Mouse (Mus musculus) CH12.LX (cell line): ENCODE results near the gene Galk1. TPM values are rescaled to one million over a fixed set of nuclear protein-coding genes. Genes with fewer than 3 reads are reported as not detected.

Source experiments
- DNase-seq: peaks from one replicate; pipeline ENCODE4 v3.0.0-alpha.2; 2013; ENCODE audit errors: extremely low read depth
- H3K27ac ChIP-seq: 2 replicates; pipeline ENCODE4 v1.5.1; 2012; ENCODE audit warnings: low read depth, mild to moderate bottlenecking, control low read depth, moderate library complexity; ENCODE audit not compliant: insufficient read depth
- H3K27me3 ChIP-seq: replicated peaks from 2 replicates; pipeline ENCODE3; 2012; ENCODE audit warnings: inconsistent platforms
- H3K36me3 ChIP-seq, 2 experiments: replicated peaks in 1 of 2; 2 replicates each; pipeline versions ENCODE3 to v1.6.1; 2012; ENCODE audit warnings: inconsistent platforms in 1 of 2, low read length in 1 of 2, mild to moderate bottlenecking in 1 of 2, mixed read lengths in 1 of 2, moderate library complexity in 1 of 2; ENCODE audit not compliant: control insufficient read depth in 1 of 2, insufficient read depth in 1 of 2
- H3K4me1 ChIP-seq, 2 experiments: 2 replicates each; pipeline ENCODE4 v1.6.1; 2012; ENCODE audit warnings: inconsistent platforms in 1 of 2, moderate library complexity in 1 of 2; ENCODE audit not compliant: insufficient read depth in 2 of 2, control insufficient read depth in 1 of 2
- H3K4me2 ChIP-seq: 2 replicates; pipeline ENCODE4 v1.6.1; 2012; ENCODE audit warnings: low read depth, mild to moderate bottlenecking, control low read depth; ENCODE audit not compliant: poor library complexity, insufficient read depth, severe bottlenecking
- H3K4me3 ChIP-seq, 3 experiments: fragments of 150-350 bp in 1 of 3; sonication (generic) in 1 of 3; replicated peaks in 1 of 3; 2 replicates each; pipeline versions ENCODE3 to v1.5.1; 2011 to 2012; ENCODE audit warnings: low read depth in 2 of 3, low read length in 2 of 3, mild to moderate bottlenecking in 2 of 3, moderate library complexity in 2 of 3, control low read depth in 1 of 3, improper control_type of control experiment in 1 of 3, inconsistent platforms in 1 of 3, mixed read lengths in 1 of 3; ENCODE audit not compliant: poor library complexity in 1 of 3
- H3K79me2 ChIP-seq: replicated peaks from 2 replicates; pipeline ENCODE4 v1.6.1; 2012; ENCODE audit warnings: mild to moderate bottlenecking, moderate library complexity; ENCODE audit not compliant: control insufficient read depth, poor library complexity, insufficient read depth, severe bottlenecking; ENCODE audit errors: extremely low read depth
- H3K9ac ChIP-seq: 2 replicates; pipeline ENCODE4 v1.6.1; 2012; ENCODE audit warnings: low read depth, mild to moderate bottlenecking, control low read depth, moderate library complexity; ENCODE audit not compliant: insufficient read depth
- H3K9me3 ChIP-seq: replicated peaks from 2 replicates; pipeline ENCODE3; 2012; ENCODE audit warnings: low read length, inconsistent platforms, mixed read lengths
- ELF1 ChIP-seq: IDR thresholded peaks from 2 replicates; pipeline ENCODE4 v1.6.1; 2014; ENCODE audit warnings: low read depth, mild to moderate bottlenecking, inconsistent platforms, low read length, improper control_type of control experiment
- EP300 ChIP-seq: IDR thresholded peaks from 2 replicates; pipeline ENCODE4 v1.6.1; 2011; ENCODE audit warnings: low read length, improper control_type of control experiment
- HCFC1 ChIP-seq: IDR thresholded peaks from 2 replicates; pipeline ENCODE4 v1.6.1; 2012; ENCODE audit warnings: low read depth, mild to moderate bottlenecking, inconsistent platforms, low read length, improper control_type of control experiment
- MEF2A ChIP-seq: IDR thresholded peaks from 2 replicates; pipeline ENCODE4 v1.6.1; 2014; ENCODE audit warnings: low read depth, mild to moderate bottlenecking, inconsistent platforms, low read length, improper control_type of control experiment, borderline replicate concordance
- MYC ChIP-seq: IDR thresholded peaks from 2 replicates; pipeline ENCODE4 v1.6.1; 2011; ENCODE audit warnings: low read depth, mild to moderate bottlenecking, improper control_type of control experiment, low read length
- NELFE ChIP-seq: IDR thresholded peaks from 2 replicates; pipeline ENCODE4 v1.6.1; 2011; ENCODE audit warnings: low read depth, low read length, improper control_type of control experiment
- NRF1 ChIP-seq: IDR thresholded peaks from 2 replicates; pipeline ENCODE4 v1.6.1; 2014; ENCODE audit warnings: low read depth, mild to moderate bottlenecking, inconsistent platforms, low read length, improper control_type of control experiment, moderate library complexity
- PAX5 ChIP-seq: IDR thresholded peaks from 2 replicates; pipeline ENCODE4 v1.6.1; 2012; ENCODE audit warnings: low read length, inconsistent platforms, mixed read lengths
- POLR2A ChIP-seq: IDR thresholded peaks from 2 replicates; pipeline ENCODE4 v1.6.1; 2011; ENCODE audit warnings: low read depth, mild to moderate bottlenecking, improper control_type of control experiment, low read length
- RCOR1 ChIP-seq: conservative IDR thresholded peaks from 2 replicates; pipeline ENCODE4 v1.6.1; 2012; ENCODE audit warnings: low read depth, mild to moderate bottlenecking, inconsistent platforms, low read length, improper control_type of control experiment
- USF1 ChIP-seq: IDR thresholded peaks from 2 replicates; pipeline ENCODE4 v1.6.1; 2014; ENCODE audit warnings: low read depth, mild to moderate bottlenecking, inconsistent platforms, low read length, improper control_type of control experiment
- USF2 ChIP-seq: conservative IDR thresholded peaks from 2 replicates; pipeline ENCODE4 v1.6.1; 2011; ENCODE audit warnings: low read depth, low read length, improper control_type of control experiment
- ZC3H11A ChIP-seq: IDR thresholded peaks from 2 replicates; pipeline ENCODE4 v1.6.1; 2012; ENCODE audit warnings: low read depth, mild to moderate bottlenecking, inconsistent platforms, low read length, improper control_type of control experiment
- ZKSCAN1 ChIP-seq: IDR thresholded peaks from 2 replicates; pipeline ENCODE4 v1.6.1; 2012; ENCODE audit warnings: low read depth, inconsistent platforms, low read length, improper control_type of control experiment, borderline replicate concordance
- ZMIZ1 ChIP-seq: IDR thresholded peaks from 2 replicates; pipeline ENCODE4 v1.6.1; 2012; ENCODE audit warnings: low read depth, mild to moderate bottlenecking, inconsistent platforms, low read length, improper control_type of control experiment
- dilution Hi-C: fragments of 300-500 bp; cut with MboI; formaldehyde crosslinking; loops from 2 replicates; pipeline ENCODE4 v1.14.3; 2020; ENCODE audit warnings: low sequenced_read_pairs; ENCODE audit not compliant: extremely low pct_unique_long_range_greater_than_20kb, extremely low pct_ligation_motif_present
- in situ Hi-C: fragments of 300-500 bp; cut with MboI; formaldehyde crosslinking; loops from 3 replicates; pipeline ENCODE4 v1.14.3; 2019; ENCODE audit warnings: low sequenced_read_pairs, low pct_ligation_motif_present, low pct_unique_long_range_greater_than_20kb, mixed read lengths
- polyA plus RNA-seq: library from polyadenylated mRNA; unstranded; fragments of >175 nt; gene quantifications from 2 replicates; pipeline ENCODE4 v1.2.1, GENCODE M21; 2012; ENCODE audit warnings: low read depth; ENCODE audit not compliant: insufficient read length
- total RNA-seq, 2 experiments: library from RNA; depleted of rRNA; stranded (reverse); fragments of 300-350 nt in 1 of 2; fragments of >200 nt in 1 of 2; gene quantifications; 2 replicates each; pipeline ENCODE4 v1.2.3; 2012 to 2014

The Galk1 gene
- total and polyA plus RNA-seq, 3 experiments = 263 to 413 (median 293) TPM

DNA sequence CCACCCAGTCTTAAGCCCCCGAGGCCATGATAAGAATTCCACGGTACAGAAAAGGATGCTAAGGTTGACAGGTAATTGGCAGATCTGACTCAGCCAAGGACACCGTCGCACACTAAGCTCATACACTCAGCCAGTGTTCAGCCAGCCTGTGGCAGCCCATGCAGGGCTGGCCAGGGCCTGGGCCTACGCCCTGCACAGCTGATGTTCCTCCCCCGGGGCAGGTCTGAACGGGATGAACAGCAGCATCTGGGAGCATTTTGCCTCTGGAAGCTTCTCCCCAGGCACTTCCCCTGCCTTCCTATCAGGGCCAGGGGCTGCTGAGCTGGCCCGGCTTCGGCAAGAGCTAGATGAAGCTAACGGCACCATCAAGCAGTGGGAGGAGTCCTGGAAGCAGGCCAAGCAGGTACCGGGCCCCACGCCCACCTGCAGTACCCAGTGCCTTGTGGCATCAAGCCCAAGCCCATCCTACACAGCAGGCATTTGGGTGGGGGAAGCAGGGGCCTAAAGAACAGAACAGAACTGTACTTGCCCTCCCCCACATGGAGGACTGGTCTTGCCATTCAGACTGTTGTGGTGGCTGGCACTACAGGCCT lies 45.6 kb upstream of the Galk1 start:
- Histone ChIP-seq H3K4me2 (no peak overlapping the region), H3K4me1 (peaks cover 0 to 27% of the 10 kb centered on the region in 2 experiments; a peak in 2 of 4 replicates), H3K4me3 (no peak overlapping the region), H3K9ac (no peak overlapping the region), H3K9me3 (no peaks in the 10 kb centered on the region), H3K27ac (no peak overlapping the region), H3K79me2 (no peaks in the 10 kb centered on the region), H3K27me3 (no peaks in the 10 kb centered on the region), H3K36me3 (peaks cover 93 to 100% of the 10 kb centered on the region in 2 experiments)
- no peak for DNase-seq
- in situ Hi-C loops = no loop called here
- dilution Hi-C loops = no loop called here
- TF ChIP-seq USF1 (no peak), USF2 (no peak), NRF1 (no peak), ZKSCAN1 (no peak), RCOR1 (no peak), MEF2A (no peak), MYC (no peak), ELF1 (no peak), EP300 (no peak), PAX5 (no peak), HCFC1 (no peak), ZC3H11A (no peak), POLR2A (no peak), ZMIZ1 (no peak), NELFE (no peak)

DNA sequence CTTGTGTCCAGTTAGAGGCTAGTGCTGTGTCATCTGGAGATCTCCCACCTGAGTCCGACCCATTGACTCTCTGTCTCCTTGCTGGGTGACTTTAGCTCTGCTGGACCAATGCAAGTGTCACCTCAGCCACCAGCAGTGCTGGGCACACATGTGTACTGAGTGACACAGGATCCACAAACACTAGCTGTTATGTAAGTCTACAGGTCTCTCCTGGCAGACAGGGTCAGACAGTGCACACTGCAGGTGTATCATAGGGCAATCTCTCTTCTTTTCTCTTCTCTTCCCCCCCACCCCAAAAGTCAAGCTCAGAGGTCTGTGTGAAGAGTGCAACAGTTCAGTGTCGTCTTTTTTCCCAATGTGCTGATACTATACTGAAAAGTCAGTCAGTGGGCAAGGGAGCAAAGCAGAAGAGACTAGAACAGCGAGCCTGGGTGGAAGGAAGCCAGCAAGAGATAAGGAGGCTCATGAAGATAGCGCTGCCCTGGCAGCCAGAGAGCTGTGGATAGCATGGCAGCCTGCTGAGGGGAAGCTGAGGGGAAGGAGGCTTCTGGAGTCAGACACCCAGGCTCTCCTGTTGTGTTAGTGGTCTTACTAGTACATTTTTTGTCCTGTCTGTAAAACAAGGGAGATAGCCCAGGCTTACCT lies 44.8 kb upstream of the Galk1 start:
- H3K9me3 ChIP-seq = no peaks in the 10 kb centered on the region
- peaks cover 0 to 27% of the 10 kb centered on the region in 2 experiments; a peak in 2 of 4 replicates for H3K4me1 ChIP-seq
- no peaks in the 10 kb centered on the region for H3K79me2 ChIP-seq
- no peak overlapping the region for H3K27ac ChIP-seq
- peaks cover 95 to 100% of the 10 kb centered on the region in 2 experiments for H3K36me3 ChIP-seq
- in situ Hi-C loops = no loop called here
- TF ChIP-seq NELFE = no peak
- no peak overlapping the region for H3K9ac ChIP-seq
- no peak overlapping the region for H3K4me3 ChIP-seq
- DNase-seq = no peak
- H3K27me3 ChIP-seq = no peaks in the 10 kb centered on the region
- H3K4me2 ChIP-seq = no peak overlapping the region
- dilution Hi-C loops = no loop called here
